Mouse (Mus musculus) midbrain, embryonic 14.5 days (tissue): ENCODE measurements around the gene Ramp1. TPM values are rescaled to one million over a fixed set of nuclear protein-coding genes. Genes with fewer than 3 reads are reported as not detected.
A peak's percentile ranks its signal among the peaks of the same experiment; 100 is the strongest.

Experiments used
- ATAC-seq: fragments of 200-750 bp; cut with Nextera tagmentation; 2 replicates; pipeline ENCODE4 v1.8.0; 2017; ENCODE audit warnings: moderate number of reproducible peaks, moderate library complexity; ENCODE audit not compliant: low FRiP score, low TSS enrichment
- DNase-seq: peaks from one replicate; pipeline ENCODE4 v3.0.0-alpha.2; 2015
- H3K27ac ChIP-seq: fragments of 300-500 bp; sonication (generic); replicated peaks from 2 replicates; pipeline ENCODE4 v1.5.1; 2014; ENCODE audit warnings: mild to moderate bottlenecking, low read depth, low read length, moderate library complexity
- H3K27me3 ChIP-seq: fragments of 300-500 bp; sonication (generic); 2 replicates; pipeline ENCODE4 v1.6.1; 2014; ENCODE audit warnings: low read length, control low read depth, mixed read lengths; ENCODE audit not compliant: control insufficient read depth, insufficient read depth
- H3K36me3 ChIP-seq: fragments of 300-500 bp; sonication (generic); 2 replicates; pipeline ENCODE4 v1.6.1; 2014; ENCODE audit warnings: low read length, control low read depth; ENCODE audit not compliant: control insufficient read depth, insufficient read depth
- H3K4me1 ChIP-seq: fragments of 300-500 bp; sonication (generic); 2 replicates; pipeline ENCODE4 v1.6.1; 2014; ENCODE audit warnings: mild to moderate bottlenecking, antibody characterized with exemption, low read length, control low read depth; ENCODE audit not compliant: control insufficient read depth, insufficient read depth
- H3K4me2 ChIP-seq: fragments of 300-500 bp; sonication (generic); 2 replicates; pipeline ENCODE4 v1.6.1; 2014; ENCODE audit warnings: mild to moderate bottlenecking, low read length, moderate library complexity
- H3K4me3 ChIP-seq: fragments of 300-500 bp; sonication (generic); replicated peaks from 2 replicates; pipeline ENCODE4 v1.5.1; 2014; ENCODE audit warnings: low read depth, low read length
- H3K9ac ChIP-seq: fragments of 300-500 bp; sonication (generic); replicated peaks from 2 replicates; pipeline ENCODE4 v1.6.1; 2014; ENCODE audit warnings: mild to moderate bottlenecking, low read length, moderate library complexity
- H3K9me3 ChIP-seq: fragments of 300-500 bp; sonication (generic); 2 replicates; pipeline ENCODE4 v1.6.1; 2016; ENCODE audit warnings: low read length, control low read depth, mixed read lengths; ENCODE audit not compliant: control insufficient read depth
- WGBS: fragments of 180-500 bp; shearing (Covaris S2); extraction: QIAGEN DNeasy Blood & Tissue Kit; methylation state at CpG from one replicate; pipeline ENCODE4 v1.1.7; 2014; 5-methylcytosine and 5-hydroxymethylcytosine counted together
- polyA plus RNA-seq: library from polyadenylated mRNA; unstranded; fragments of >200 nt; fragmentation: Nextera tagmentation; extraction: Ambion mirVana; gene quantifications from 2 replicates; pipeline ENCODE4 v1.2.1, GENCODE M21; 2014

The Ramp1 gene
- polyA plus RNA-seq, 1 experiment from 2014 or later, result 2.6 TPM

DNA sequence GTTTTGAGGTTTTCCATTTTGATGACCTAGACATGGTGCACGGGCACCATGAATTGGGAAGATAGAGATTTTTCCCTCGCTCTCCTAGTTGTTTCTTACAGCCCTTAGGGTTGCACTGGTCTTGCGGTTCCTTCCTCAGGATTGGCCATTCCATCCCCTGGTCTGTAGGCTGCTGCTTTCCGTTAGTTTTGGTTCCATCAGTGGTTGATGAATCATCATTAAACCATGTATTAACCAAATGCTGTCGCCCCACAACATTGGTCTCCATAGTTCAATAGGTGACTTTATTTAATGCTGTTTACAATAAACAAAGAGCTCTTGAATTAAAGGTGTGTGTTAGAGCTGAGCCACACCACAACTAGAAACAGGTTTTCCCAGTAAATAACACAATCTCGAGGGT lies 58.1 kb downstream of the Ramp1 start:
- no peaks in the 10 kb centered on the region for H3K36me3 ChIP-seq
- no peaks in the 10 kb centered on the region for H3K27me3 ChIP-seq
- WGBS, result 86% methylated on average over 6 of the region's 6 CpGs
- no peak overlapping the region for H3K4me2 ChIP-seq
- H3K9me3 ChIP-seq, result no peaks in the 10 kb centered on the region
- no peaks in the 10 kb centered on the region for H3K4me1 ChIP-seq
- H3K27ac ChIP-seq, result no peak overlapping the region
- DNase-seq (no peak), ATAC-seq (no peak)
- H3K4me3 ChIP-seq, result no peak overlapping the region
- no peak overlapping the region for H3K9ac ChIP-seq

GRCm38 (mm10) chr1:91239112-91239511 lies 59.5 kb downstream of the Ramp1 start:
- peak; percentile 54 for DNase-seq
- H3K9me3 ChIP-seq, result no peaks in the 10 kb centered on the region
- H3K36me3 ChIP-seq, result no peaks in the 10 kb centered on the region
- H3K4me3 ChIP-seq, result no peak overlapping the region
- H3K9ac ChIP-seq, result no peak overlapping the region
- H3K27ac ChIP-seq, result no peak overlapping the region
- no peaks in the 10 kb centered on the region for H3K27me3 ChIP-seq
- no peak overlapping the region for H3K4me2 ChIP-seq
- WGBS, result 25% methylated on average over 5 of the region's 5 CpGs
- H3K4me1 ChIP-seq, result no peaks in the 10 kb centered on the region
- no peak for ATAC-seq

DNA sequence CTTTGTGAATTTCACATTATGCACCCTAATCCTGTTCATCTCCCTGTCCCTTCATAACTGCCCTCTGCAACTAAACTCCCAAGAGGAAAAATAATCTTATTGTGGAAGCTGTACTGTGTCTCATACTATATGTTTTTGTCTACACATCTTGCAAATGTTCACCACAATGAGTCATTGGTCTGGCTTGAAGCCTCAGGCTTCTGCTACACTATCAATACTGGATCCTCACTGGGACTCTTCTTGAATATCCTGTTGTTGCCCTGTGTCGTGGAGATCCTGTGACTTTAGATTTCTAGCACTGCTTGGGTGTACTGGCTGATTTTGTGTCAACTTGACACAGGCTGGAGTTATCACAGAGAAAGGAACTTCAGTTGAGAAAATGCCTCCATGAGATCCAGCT lies 60.2 kb downstream of the Ramp1 start:
- H3K9me3 ChIP-seq, result no peaks in the 10 kb centered on the region
- ATAC-seq (no peak), DNase-seq (no peak)
- 89% methylated on average over 1 of the region's 1 CpGs for WGBS
- H3K4me1 ChIP-seq, result no peaks in the 10 kb centered on the region
- H3K4me2 ChIP-seq, result no peak overlapping the region
- H3K4me3 ChIP-seq, result no peak overlapping the region
- H3K9ac ChIP-seq, result no peak overlapping the region
- no peaks in the 10 kb centered on the region for H3K36me3 ChIP-seq
- H3K27ac ChIP-seq, result no peak overlapping the region
- H3K27me3 ChIP-seq, result no peaks in the 10 kb centered on the region

DNA sequence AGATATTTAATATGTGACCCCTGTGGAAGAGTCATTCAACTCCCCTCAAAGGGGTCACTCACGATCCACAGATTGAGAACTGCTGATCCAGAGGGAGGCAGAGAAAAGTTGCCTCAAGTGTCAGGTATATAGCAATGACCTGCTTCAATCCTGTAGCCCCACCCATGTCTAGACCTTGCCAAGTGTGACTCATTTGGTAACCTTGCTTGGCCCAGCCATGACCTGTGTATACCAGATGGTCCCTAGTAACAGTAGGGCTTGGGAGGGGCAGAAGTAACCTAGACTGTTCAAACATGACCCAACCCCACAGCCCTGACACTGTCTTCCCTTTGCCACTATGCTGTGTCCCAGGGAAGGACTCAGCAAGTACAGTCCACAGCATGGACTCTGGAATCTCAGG lies 61.1 kb downstream of the Ramp1 start:
- no peak for DNase-seq
- Histone ChIP-seq H3K9me3 (no peaks in the 10 kb centered on the region), H3K9ac (no peak overlapping the region), H3K4me2 (no peak overlapping the region), H3K4me3 (no peak overlapping the region), H3K36me3 (no peaks in the 10 kb centered on the region), H3K4me1 (no peaks in the 10 kb centered on the region), H3K27ac (no peak overlapping the region), H3K27me3 (no peaks in the 10 kb centered on the region)
- WGBS, result 80% methylated on average over 1 of the region's 1 CpGs
- ATAC-seq, result no peak

DNA sequence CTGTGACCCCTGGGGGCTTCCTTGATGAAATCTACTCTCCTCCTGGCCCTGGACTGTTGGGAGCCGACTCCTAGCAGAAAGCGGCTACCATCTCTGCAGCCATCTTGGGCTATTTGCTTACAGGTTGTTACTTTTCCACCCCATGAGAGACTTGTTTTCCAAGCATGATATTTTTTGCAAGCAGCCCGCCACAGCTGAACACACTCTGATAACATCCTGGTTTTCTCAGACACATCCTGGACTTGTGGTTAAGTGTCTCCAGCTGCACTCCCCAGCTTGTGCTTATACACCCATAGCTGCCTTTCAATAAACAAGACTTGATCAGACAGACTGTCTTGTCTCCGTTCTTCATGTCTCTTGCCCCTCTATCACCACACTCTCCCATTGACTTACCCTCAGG lies 61.6 kb downstream of the Ramp1 start:
- Histone ChIP-seq H3K9me3 (no peaks in the 10 kb centered on the region), H3K27me3 (no peaks in the 10 kb centered on the region), H3K27ac (no peak overlapping the region), H3K4me3 (no peak overlapping the region), H3K36me3 (no peaks in the 10 kb centered on the region), H3K4me1 (no peaks in the 10 kb centered on the region), H3K9ac (no peak overlapping the region), H3K4me2 (no peak overlapping the region)
- ATAC-seq (no peak), DNase-seq (no peak)
- WGBS, result 93% methylated on average over 4 of the region's 4 CpGs

DNA sequence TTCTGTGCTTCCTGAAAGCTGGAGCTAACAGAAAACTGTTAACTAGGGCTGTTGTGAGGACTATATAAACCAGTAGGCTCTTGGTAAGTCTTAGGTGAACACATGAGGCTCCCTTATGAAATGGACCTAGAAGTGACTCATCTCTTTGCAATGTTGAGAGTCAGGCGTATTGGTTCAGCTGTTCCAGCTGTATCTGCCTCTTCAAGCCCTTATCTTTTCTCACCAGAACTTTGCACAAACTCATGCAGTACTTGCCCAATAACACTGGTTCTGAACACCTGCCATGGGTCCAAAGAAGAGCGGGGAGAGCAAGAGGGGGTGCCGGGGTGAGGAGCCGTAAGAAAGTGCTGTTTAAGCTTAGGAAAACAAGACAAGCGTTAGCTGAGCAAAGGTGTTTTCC lies 68.6 kb downstream of the Ramp1 start:
- DNase-seq (no peak), ATAC-seq (no peak)
- H3K36me3 ChIP-seq, result no peaks in the 10 kb centered on the region
- WGBS, result 96% methylated on average over 5 of the region's 5 CpGs
- H3K4me3 ChIP-seq, result no peak overlapping the region
- no peak overlapping the region for H3K9ac ChIP-seq
- H3K9me3 ChIP-seq, result no peaks in the 10 kb centered on the region
- H3K27ac ChIP-seq, result no peak overlapping the region
- no peaks in the 10 kb centered on the region for H3K27me3 ChIP-seq
- no peak overlapping the region for H3K4me2 ChIP-seq
- peaks cover 20% of the 10 kb centered on the region for H3K4me1 ChIP-seq

DNA sequence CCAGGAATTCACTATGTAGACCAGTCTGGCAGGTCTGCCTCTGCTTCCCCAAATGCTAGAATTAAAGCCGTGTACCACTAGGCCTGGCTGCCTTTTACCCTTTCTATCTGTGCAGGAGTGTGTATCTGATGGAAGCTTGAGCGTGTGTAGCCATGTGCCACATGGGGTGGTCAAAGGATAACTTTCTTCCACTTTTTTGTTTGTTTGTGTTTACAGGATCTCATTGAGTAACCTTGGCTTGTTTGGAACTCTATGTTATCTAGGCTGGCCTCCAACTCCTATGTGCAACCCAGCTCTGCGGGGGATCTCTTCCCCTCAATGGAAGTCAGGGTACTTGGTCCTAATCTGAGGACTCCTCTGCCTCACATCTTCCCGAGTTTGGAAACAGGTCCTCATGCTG lies 69.3 kb downstream of the Ramp1 start:
- Histone ChIP-seq H3K4me1 (peaks cover 20% of the 10 kb centered on the region), H3K36me3 (no peaks in the 10 kb centered on the region), H3K9me3 (no peaks in the 10 kb centered on the region), H3K4me2 (peak overlapping the region; percentile 72), H3K4me3 (no peak overlapping the region), H3K9ac (no peak overlapping the region), H3K27ac (no peak overlapping the region), H3K27me3 (no peaks in the 10 kb centered on the region)
- ATAC-seq, result no peak
- DNase-seq, result no peak
- 44% methylated on average over 4 of the region's 4 CpGs for WGBS

- Histone ChIP-seq H3K4me2 (peak within 1 kb of the TSS; percentile 72), H3K36me3 (peaks cover 7% of the 10 kb centered on the region; the same call in 1 of the 2 replicates), H3K4me3 (peak within 1 kb of the TSS; percentile 94), H3K9me3 (no peaks in the 10 kb centered on the region), H3K27me3 (no peaks in the 10 kb centered on the region), H3K4me1 (peaks cover 20% of the 10 kb centered on the region), H3K27ac (peak within 1 kb of the TSS; percentile 74), H3K9ac (peak within 1 kb of the TSS; percentile 96)
- peak; percentile 97 for DNase-seq
- under 1% methylated on average over 43 of the region's 43 CpGs for WGBS
- peak; percentile 100 for ATAC-seq
These were observed 70.2 kb downstream of the Ramp1 start, which contains the start of gene Ube2f for GRCm38 (mm10) chr1:91249564-91250414. TSS of gene Ube2f (plus strand) at chr1:91250304.
